Mouse (Mus musculus) liver, adult 2 months (tissue): ENCODE results near the gene Slc41a3. TPM values are rescaled to one million over a fixed set of nuclear protein-coding genes. Genes with fewer than 3 reads are reported as not detected.

Experiments
- DNase-seq: peaks from one replicate; pipeline ENCODE4 v3.0.0-alpha.2; 2011; ENCODE audit warnings: low read depth, low spot score; ENCODE audit errors: extremely low read depth
- H3K27ac ChIP-seq: fragments of 200-500 bp; replicated peaks from 2 replicates; pipeline ENCODE4 v1.5.1; 2012; ENCODE audit warnings: low read depth, mild to moderate bottlenecking, control low read depth, inconsistent platforms, low read length; ENCODE audit not compliant: insufficient read depth
- H3K27me3 ChIP-seq: fragments of 200-500 bp; 2 replicates; pipeline ENCODE4 v1.6.1; 2012; ENCODE audit warnings: mild to moderate bottlenecking, moderate library complexity, low read length, inconsistent platforms; ENCODE audit not compliant: control insufficient read depth, insufficient read depth
- H3K36me3 ChIP-seq: fragments of 200-500 bp; 2 replicates; pipeline ENCODE4 v1.6.1; 2012; ENCODE audit warnings: low read length, inconsistent platforms; ENCODE audit not compliant: control insufficient read depth, insufficient read depth
- H3K4me1 ChIP-seq: fragments of 200-500 bp; 2 replicates; pipeline ENCODE4 v1.6.1; 2011; ENCODE audit warnings: low read length; ENCODE audit not compliant: control insufficient read depth, insufficient read depth
- H3K4me3 ChIP-seq: fragments of 200-500 bp; 2 replicates; pipeline ENCODE4 v1.5.1; 2011; ENCODE audit warnings: low read depth, mild to moderate bottlenecking, control low read depth, low read length, moderate library complexity; ENCODE audit not compliant: insufficient read depth
- H3K79me2 ChIP-seq: fragments of 200-500 bp; 2 replicates; pipeline ENCODE4 v1.6.1; 2012; ENCODE audit warnings: inconsistent platforms, mild to moderate bottlenecking, low read length, moderate library complexity; ENCODE audit not compliant: control insufficient read depth, insufficient read depth
- H3K9ac ChIP-seq: fragments of 200-500 bp; 2 replicates; pipeline ENCODE4 v1.6.1; 2012; ENCODE audit warnings: low read depth, mild to moderate bottlenecking, control low read depth, inconsistent platforms, low read length
- CTCF ChIP-seq: fragments of 200-500 bp; IDR thresholded peaks from 2 replicates; pipeline ENCODE4 v1.5.1; 2011; ENCODE audit warnings: low read depth, low read length, control low read depth
- POLR2A ChIP-seq: fragments of 200-500 bp; IDR thresholded peaks from 2 replicates; pipeline ENCODE4 v1.6.1; 2011; ENCODE audit warnings: low read length, control low read depth; ENCODE audit not compliant: insufficient read depth; ENCODE audit errors: extremely low read depth
- WGBS: fragments of 180-500 bp; shearing (Covaris S2); methylation state at CpG from one replicate; pipeline ENCODE4 v1.1.7; 2018; 5-methylcytosine and 5-hydroxymethylcytosine counted together
- polyA plus RNA-seq: library from polyadenylated mRNA; depleted of rRNA; stranded (reverse); fragments of >200 nt; gene quantifications from 2 replicates; pipeline ENCODE4 v1.2.3, GENCODE M21; 2012
- total RNA-seq: library from RNA; depleted of rRNA; stranded (reverse); fragments of >200 nt; gene quantifications from 2 replicates; pipeline ENCODE4 v1.2.3, GENCODE M21; 2014

Slc41a3 gene
- total and polyA plus RNA-seq, 2 experiments: 1.1 to 1.5 TPM

GRCm38 (mm10) chr6:90659913-90660312, 55.4 kb downstream of the Slc41a3 start:
- H3K27ac ChIP-seq: no peak overlapping the region
- DNase-seq: no peak
- H3K36me3 ChIP-seq: 0 out of 2 replicates have a peak, but pooled peaks cover under 1% of the 10 kb centered on the region
- 70% methylated on average over 2 of the region's 2 CpGs for WGBS
- no peaks in the 10 kb centered on the region for H3K27me3 ChIP-seq
- no peak overlapping the region for H3K9ac ChIP-seq
- H3K4me1 ChIP-seq: no peaks in the 10 kb centered on the region
- H3K79me2 ChIP-seq: no peaks in the 10 kb centered on the region
- H3K4me3 ChIP-seq: no peak overlapping the region
- TF ChIP-seq CTCF (no peak), POLR2A (no peak)

- H3K36me3 ChIP-seq: 0 out of 2 replicates have a peak, but pooled peaks cover 2% of the 10 kb centered on the region
- WGBS: 85% methylated on average over 20 of the region's 20 CpGs
- no peak overlapping the region for H3K9ac ChIP-seq
- TF ChIP-seq POLR2A (no peak), CTCF (no peak)
- DNase-seq: no peak
- no peak overlapping the region for H3K27ac ChIP-seq
- H3K4me3 ChIP-seq: no peak overlapping the region
- H3K27me3 ChIP-seq: no peaks in the 10 kb centered on the region
- H3K4me1 ChIP-seq: no peaks in the 10 kb centered on the region
- H3K79me2 ChIP-seq: no peaks in the 10 kb centered on the region
Measured at GRCm38 (mm10) chr6:90660398-90661028, 56.0 kb downstream of the Slc41a3 start.

GRCm38 (mm10) chr6:90661029-90661399, 56.5 kb downstream of the Slc41a3 start:
- Histone ChIP-seq H3K27me3 (no peaks in the 10 kb centered on the region), H3K4me1 (no peaks in the 10 kb centered on the region), H3K27ac (no peak overlapping the region), H3K4me3 (no peak overlapping the region), H3K9ac (no peak overlapping the region), H3K36me3 (0 out of 2 replicates have a peak, but pooled peaks cover 2% of the 10 kb centered on the region), H3K79me2 (no peaks in the 10 kb centered on the region)
- 92% methylated on average over 11 of the region's 11 CpGs for WGBS
- DNase-seq: no peak
- TF ChIP-seq POLR2A (no peak), CTCF (no peak)

GRCm38 (mm10) chr6:90662148-90662547, 57.6 kb downstream of the Slc41a3 start:
- Histone ChIP-seq H3K79me2 (no peaks in the 10 kb centered on the region), H3K27me3 (no peaks in the 10 kb centered on the region), H3K27ac (no peak overlapping the region), H3K4me3 (no peak overlapping the region), H3K36me3 (0 out of 2 replicates have a peak, but pooled peaks cover 2% of the 10 kb centered on the region), H3K9ac (no peak overlapping the region), H3K4me1 (no peaks in the 10 kb centered on the region)
- 95% methylated on average over 5 of the region's 5 CpGs for WGBS
- DNase-seq: no peak
- no peak for TF ChIP-seq CTCF
- no peak for TF ChIP-seq POLR2A

- WGBS: 76% methylated on average over 11 of the region's 11 CpGs
- Histone ChIP-seq H3K79me2 (no peaks in the 10 kb centered on the region), H3K27me3 (no peaks in the 10 kb centered on the region), H3K4me1 (no peaks in the 10 kb centered on the region), H3K4me3 (no peak overlapping the region), H3K36me3 (peaks cover 8% of the 10 kb centered on the region; the same call in 1 of the 2 replicates), H3K27ac (no peak overlapping the region), H3K9ac (no peak overlapping the region)
- no peak for DNase-seq
- TF ChIP-seq POLR2A: no peak
- no peak for TF ChIP-seq CTCF
Measured at GRCm38 (mm10) chr6:90663736-90664135, 59.2 kb downstream of the Slc41a3 start.

- TF ChIP-seq POLR2A (no peak), CTCF (no peak)
- WGBS: 90% methylated on average over 9 of the region's 9 CpGs
- H3K36me3 ChIP-seq: peaks cover 36% of the 10 kb centered on the region
- H3K4me3 ChIP-seq: no peak overlapping the region
- H3K4me1 ChIP-seq: no peaks in the 10 kb centered on the region
- no peak overlapping the region for H3K9ac ChIP-seq
- no peaks in the 10 kb centered on the region for H3K27me3 ChIP-seq
- no peak overlapping the region for H3K27ac ChIP-seq
- no peaks in the 10 kb centered on the region for H3K79me2 ChIP-seq
- no peak for DNase-seq
Measured at GRCm38 (mm10) chr6:90668693-90669092, 64.2 kb downstream of the Slc41a3 start.
